Mouse (Mus musculus) thymus, adult 2 months (tissue): ENCODE data around the gene Ist1.

Experiments
- CTCF ChIP-seq: fragments of 200-500 bp; IDR thresholded peaks from 2 replicates; pipeline ENCODE4 v1.5.1; 2012; ENCODE audit warnings: mild to moderate bottlenecking, control low read depth, low read length, moderate library complexity, borderline replicate concordance; ENCODE audit not compliant: control insufficient read depth, poor library complexity, insufficient read depth; ENCODE audit errors: extremely low read depth
- POLR2A ChIP-seq: fragments of 200-500 bp; IDR thresholded peaks from 2 replicates; pipeline ENCODE4 v1.6.1; 2012; ENCODE audit warnings: mild to moderate bottlenecking, low read length, control low read depth, moderate library complexity; ENCODE audit not compliant: control insufficient read depth, poor library complexity, insufficient read depth; ENCODE audit errors: extremely low read depth

DNA sequence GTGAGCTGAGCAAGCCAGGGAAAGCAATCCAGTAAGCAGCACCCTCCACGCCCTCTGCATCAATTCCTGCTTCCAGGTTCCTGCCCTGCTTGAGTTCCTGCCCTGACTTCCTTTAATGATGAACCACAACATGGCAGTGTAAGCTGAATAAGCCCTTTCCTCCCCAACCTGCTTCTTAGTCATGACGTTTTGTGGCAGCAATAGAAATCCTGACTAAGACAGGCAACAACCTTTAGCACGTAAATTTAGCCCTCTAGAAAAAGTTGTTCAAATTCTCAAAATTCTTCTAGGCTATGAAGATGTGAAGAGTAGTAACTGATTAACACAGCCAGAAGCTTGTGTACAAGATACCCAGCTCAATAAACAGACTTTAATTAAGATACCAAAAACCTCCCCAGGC is 11.5 kb downstream of the Ist1 start:
- no peak for TF ChIP-seq POLR2A
- no peak for TF ChIP-seq CTCF
